Mouse (Mus musculus) stomach, postnatal 0 days (tissue): ENCODE results near the gene Rnf216. TPM values are rescaled to one million over a fixed set of nuclear protein-coding genes. Genes with fewer than 3 reads are reported as not detected.

Source experiments
- ATAC-seq: fragments of 200-750 bp; cut with Nextera tagmentation; 2 replicates; pipeline ENCODE4 v1.8.0; 2017; ENCODE audit not compliant: low FRiP score, low TSS enrichment
- DNase-seq: peaks from one replicate; pipeline ENCODE4 v3.0.0-alpha.2; 2016; ENCODE audit warnings: low spot score
- H3K27ac ChIP-seq: fragments of 300-500 bp; sonication (generic); replicated peaks from 2 replicates; pipeline ENCODE4 v1.5.1; 2014; ENCODE audit warnings: mild to moderate bottlenecking, control low read depth
- H3K27me3 ChIP-seq: fragments of 300-500 bp; sonication (generic); 2 replicates; pipeline ENCODE4 v1.6.1; 2014; ENCODE audit warnings: low read length; ENCODE audit not compliant: control insufficient read depth, insufficient read depth
- H3K36me3 ChIP-seq: fragments of 300-500 bp; sonication (generic); 2 replicates; pipeline ENCODE4 v1.6.1; 2014; ENCODE audit warnings: low read length, mixed read lengths; ENCODE audit not compliant: control insufficient read depth, insufficient read depth
- H3K4me1 ChIP-seq: fragments of 300-500 bp; sonication (generic); replicated peaks from 2 replicates; pipeline ENCODE4 v1.6.1; 2014; ENCODE audit warnings: antibody characterized with exemption; ENCODE audit not compliant: control insufficient read depth, insufficient read depth
- H3K4me2 ChIP-seq: fragments of 300-500 bp; sonication (generic); replicated peaks from 2 replicates; pipeline ENCODE4 v1.6.1; 2014; ENCODE audit warnings: low read depth, mild to moderate bottlenecking, control low read depth, moderate library complexity
- H3K4me3 ChIP-seq: fragments of 300-500 bp; sonication (generic); 2 replicates; pipeline ENCODE4 v1.5.1; 2014; ENCODE audit warnings: low read depth, low read length, control low read depth
- H3K9ac ChIP-seq: fragments of 300-500 bp; sonication (generic); 2 replicates; pipeline ENCODE4 v1.6.1; 2014; ENCODE audit warnings: mild to moderate bottlenecking, low read length, control low read depth, mixed read lengths
- H3K9me3 ChIP-seq: fragments of 300-500 bp; sonication (generic); 2 replicates; pipeline ENCODE4 v1.6.1; 2016; ENCODE audit warnings: low read length; ENCODE audit not compliant: control insufficient read depth
- CTCF ChIP-seq: IDR thresholded peaks from 2 replicates; pipeline ENCODE4 v1.5.1; 2016; ENCODE audit warnings: antibody characterized with exemption, low read depth, mild to moderate bottlenecking, moderate library complexity
- EP300 ChIP-seq: optimal IDR thresholded peaks from 2 replicates; pipeline ENCODE3; 2016; ENCODE audit warnings: antibody characterized with exemption
- WGBS: fragments of 180-500 bp; shearing (Covaris S2); extraction: QIAGEN DNeasy Blood & Tissue Kit; methylation state at CpG from one replicate; pipeline ENCODE4 v1.1.7; 2014; 5-methylcytosine and 5-hydroxymethylcytosine counted together
- polyA plus RNA-seq: library from polyadenylated mRNA; unstranded; fragments of >200 nt; fragmentation: Nextera tagmentation; extraction: Ambion mirVana; gene quantifications from 2 replicates; pipeline ENCODE4 v1.2.1, GENCODE M21; 2015

Gene Rnf216
- polyA plus RNA-seq, 1 experiment from 2014 or later: 15.4 TPM

- no peak overlapping the region for H3K4me3 ChIP-seq
- no peak overlapping the region for H3K4me2 ChIP-seq
- no peak overlapping the region for H3K9ac ChIP-seq
- no peaks in the 10 kb centered on the region for H3K36me3 ChIP-seq
- 6% methylated on average over 1 of the region's 1 CpGs for WGBS
- H3K4me1 ChIP-seq: no peaks in the 10 kb centered on the region
- no peaks in the 10 kb centered on the region for H3K27me3 ChIP-seq
- no peak for DNase-seq
- TF ChIP-seq EP300 (no peak), CTCF (no peak)
- ATAC-seq: no peak
- no peaks in the 10 kb centered on the region for H3K9me3 ChIP-seq
- H3K27ac ChIP-seq: no peak overlapping the region
Measured at GRCm38 (mm10) chr5:143122673-143123072, 9.9 kb upstream of the Rnf216 start.

- Histone ChIP-seq H3K9me3 (no peaks in the 10 kb centered on the region), H3K4me3 (no peak overlapping the region), H3K36me3 (no peaks in the 10 kb centered on the region), H3K27me3 (no peaks in the 10 kb centered on the region), H3K9ac (no peak overlapping the region), H3K4me1 (no peaks in the 10 kb centered on the region), H3K27ac (no peak overlapping the region), H3K4me2 (no peak overlapping the region)
- 54% methylated on average over 8 of the region's 8 CpGs for WGBS
- no peak for DNase-seq
- TF ChIP-seq EP300 (no peak), CTCF (no peak)
- ATAC-seq: peak; percentile 45; the same call in 1 of the 2 replicates
Measured at GRCm38 (mm10) chr5:143122125-143122524, 9.3 kb upstream of the Rnf216 start.

GRCm38 (mm10) chr5:143106842-143107241, 6.0 kb downstream of the Rnf216 start:
- WGBS: 83% methylated on average over 3 of the region's 3 CpGs
- H3K27me3 ChIP-seq: no peaks in the 10 kb centered on the region
- H3K9ac ChIP-seq: no peak overlapping the region
- ATAC-seq (no peak), DNase-seq (no peak)
- TF ChIP-seq EP300 (no peak), CTCF (no peak)
- no peaks in the 10 kb centered on the region for H3K36me3 ChIP-seq
- H3K4me1 ChIP-seq: no peaks in the 10 kb centered on the region
- no peak overlapping the region for H3K27ac ChIP-seq
- H3K9me3 ChIP-seq: no peaks in the 10 kb centered on the region
- H3K4me3 ChIP-seq: no peak overlapping the region
- no peak overlapping the region for H3K4me2 ChIP-seq

DNA sequence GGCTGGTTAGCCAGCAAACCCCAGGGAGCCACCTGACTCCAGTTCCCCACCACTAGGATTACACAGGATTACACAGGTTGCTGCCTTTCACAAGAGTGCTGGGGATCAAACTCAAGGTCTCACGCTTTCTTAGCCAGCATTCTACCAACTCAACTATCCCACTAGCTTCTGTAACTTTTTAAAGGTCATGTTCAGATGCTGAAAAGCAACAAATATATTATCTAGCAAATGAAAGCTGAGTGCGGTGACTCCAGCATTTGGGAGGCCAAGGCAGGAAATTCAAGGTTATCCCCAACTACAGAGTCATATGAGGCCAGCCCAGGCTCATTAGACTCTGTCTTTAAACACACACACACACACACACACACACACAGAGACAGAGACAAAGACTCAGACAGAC, 9.6 kb downstream of the Rnf216 start:
- Histone ChIP-seq H3K27me3 (no peaks in the 10 kb centered on the region), H3K27ac (no peak overlapping the region), H3K9ac (no peak overlapping the region), H3K4me1 (no peaks in the 10 kb centered on the region), H3K4me3 (no peak overlapping the region), H3K9me3 (no peaks in the 10 kb centered on the region), H3K36me3 (no peaks in the 10 kb centered on the region), H3K4me2 (no peak overlapping the region)
- DNase-seq (no peak), ATAC-seq (no peak)
- WGBS: 90% methylated on average over 2 of the region's 2 CpGs
- TF ChIP-seq EP300 (no peak), CTCF (no peak)

DNA sequence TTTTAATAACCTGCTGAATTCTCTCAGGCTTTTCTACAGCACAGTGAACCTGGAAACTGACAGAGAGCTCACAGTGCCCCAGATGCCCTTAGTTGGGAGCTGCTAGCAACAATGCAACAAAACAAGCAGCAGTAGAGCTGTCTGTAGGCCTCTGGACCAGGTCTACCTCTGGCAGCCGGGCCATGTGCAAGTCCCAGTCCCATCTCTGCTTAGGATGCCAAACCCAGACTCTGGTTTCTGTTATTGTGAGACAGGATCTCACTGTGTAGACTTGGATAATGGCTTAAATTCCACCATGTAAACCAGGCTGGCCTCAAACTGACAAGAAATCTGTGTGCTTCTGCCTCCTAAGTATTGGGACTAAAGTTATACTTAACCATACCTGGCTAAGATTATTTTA, 11.2 kb downstream of the Rnf216 start:
- no peak overlapping the region for H3K4me3 ChIP-seq
- H3K27ac ChIP-seq: no peak overlapping the region
- H3K27me3 ChIP-seq: no peaks in the 10 kb centered on the region
- no peak overlapping the region for H3K9ac ChIP-seq
- no peak for ATAC-seq
- no peaks in the 10 kb centered on the region for H3K36me3 ChIP-seq
- H3K9me3 ChIP-seq: no peaks in the 10 kb centered on the region
- H3K4me2 ChIP-seq: no peak overlapping the region
- TF ChIP-seq EP300 (no peak), CTCF (no peak)
- no peak for DNase-seq
- WGBS: 90% methylated on average over 1 of the region's 1 CpGs
- H3K4me1 ChIP-seq: no peaks in the 10 kb centered on the region

DNA sequence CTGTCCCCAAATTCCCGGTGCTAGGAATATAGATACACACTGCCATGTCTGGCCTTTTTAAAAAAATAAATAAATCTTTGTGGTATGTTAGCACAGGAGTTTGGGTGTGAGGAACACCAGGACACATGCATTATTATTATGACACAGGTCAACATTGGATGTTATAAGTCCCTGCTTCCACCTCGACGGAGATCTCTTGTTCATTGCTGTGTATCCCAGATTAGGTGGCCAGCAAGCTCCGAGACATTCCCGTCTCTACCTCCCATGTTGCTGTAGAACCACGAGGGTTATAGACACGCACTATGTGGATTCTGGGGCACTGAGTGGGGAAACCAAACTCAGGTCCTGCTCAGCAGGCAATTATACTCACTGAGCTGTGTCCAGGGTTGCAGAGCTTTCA, 17.5 kb downstream of the Rnf216 start:
- Histone ChIP-seq H3K4me3 (no peak overlapping the region), H3K9me3 (no peaks in the 10 kb centered on the region), H3K27me3 (no peaks in the 10 kb centered on the region), H3K4me2 (no peak overlapping the region), H3K9ac (no peak overlapping the region), H3K36me3 (peaks cover 5% of the 10 kb centered on the region), H3K4me1 (no peaks in the 10 kb centered on the region), H3K27ac (no peak overlapping the region)
- 86% methylated on average over 7 of the region's 7 CpGs for WGBS
- no peak for ATAC-seq
- TF ChIP-seq CTCF: no peak
- no peak for TF ChIP-seq EP300
- DNase-seq: no peak
